Mouse (Mus musculus) hindbrain, embryonic 11.5 days (tissue): ENCODE results near the gene Spaca7. TPM values are rescaled to one million over a fixed set of nuclear protein-coding genes. Genes with fewer than 3 reads are reported as not detected.

Experiments used
- ATAC-seq: fragments of 200-750 bp; cut with Nextera tagmentation; 2 replicates; pipeline ENCODE4 v1.8.0; 2017; ENCODE audit warnings: mild to moderate bottlenecking, moderate TSS enrichment, moderate library complexity; ENCODE audit not compliant: low FRiP score
- DNase-seq: peaks from one replicate; pipeline ENCODE4 v3.0.0-alpha.2; 2015; ENCODE audit warnings: low spot score
- H3K27ac ChIP-seq: fragments of 300-500 bp; sonication (generic); 2 replicates; pipeline ENCODE4 v1.5.1; 2014; ENCODE audit warnings: mild to moderate bottlenecking, low read depth, low read length
- H3K27me3 ChIP-seq: fragments of 300-500 bp; sonication (generic); 2 replicates; pipeline ENCODE4 v1.6.1; 2014; ENCODE audit warnings: mild to moderate bottlenecking, low read length, moderate library complexity, mixed read lengths; ENCODE audit not compliant: control insufficient read depth, insufficient read depth
- H3K36me3 ChIP-seq: fragments of 300-500 bp; sonication (generic); 2 replicates; pipeline ENCODE4 v1.6.1; 2014; ENCODE audit warnings: mild to moderate bottlenecking, low read length, moderate library complexity, mixed read lengths; ENCODE audit not compliant: control insufficient read depth, insufficient read depth
- H3K4me1 ChIP-seq: fragments of 300-500 bp; sonication (generic); replicated peaks from 2 replicates; pipeline ENCODE4 v1.6.1; 2014; ENCODE audit warnings: low read length, mixed read lengths; ENCODE audit not compliant: control insufficient read depth, insufficient read depth
- H3K4me2 ChIP-seq: fragments of 300-500 bp; sonication (generic); replicated peaks from 2 replicates; pipeline ENCODE4 v1.6.1; 2014; ENCODE audit warnings: mild to moderate bottlenecking, low read depth, low read length
- H3K4me3 ChIP-seq: fragments of 300-500 bp; sonication (generic); 2 replicates; pipeline ENCODE4 v1.5.1; 2014; ENCODE audit warnings: low read depth, low read length
- H3K9ac ChIP-seq: fragments of 300-500 bp; sonication (generic); 2 replicates; pipeline ENCODE4 v1.6.1; 2014; ENCODE audit warnings: low read depth, low read length
- H3K9me3 ChIP-seq: fragments of 300-500 bp; sonication (generic); 2 replicates; pipeline ENCODE4 v1.6.1; 2016; ENCODE audit warnings: low read length; ENCODE audit not compliant: control insufficient read depth
- WGBS: fragments of 180-500 bp; shearing (Covaris S2); extraction: QIAGEN DNeasy Blood & Tissue Kit; methylation state at CpG from one replicate; pipeline ENCODE4 v1.1.7; 2014; 5-methylcytosine and 5-hydroxymethylcytosine counted together
- polyA plus RNA-seq: library from polyadenylated mRNA; unstranded; fragments of >200 nt; fragmentation: Nextera tagmentation; extraction: Ambion mirVana; gene quantifications from 2 replicates; pipeline ENCODE4 v1.2.1, GENCODE M21; 2014

The Spaca7 gene
- polyA plus RNA-seq, 1 experiment from 2014 or later = not detected

- Histone ChIP-seq H3K4me2 (no peak overlapping the region), H3K36me3 (peaks cover 3% of the 10 kb centered on the region; the same call in 1 of the 2 replicates), H3K9ac (no peak overlapping the region), H3K27ac (no peak overlapping the region), H3K4me1 (no peaks in the 10 kb centered on the region), H3K4me3 (no peak overlapping the region), H3K27me3 (no peaks in the 10 kb centered on the region), H3K9me3 (no peaks in the 10 kb centered on the region)
- 84% methylated on average over 5 of the region's 5 CpGs for WGBS
- ATAC-seq (no peak), DNase-seq (no peak)
Observed at GRCm38 (mm10) chr8:12625890-12626289, 53.1 kb downstream of the Spaca7 start.

DNA sequence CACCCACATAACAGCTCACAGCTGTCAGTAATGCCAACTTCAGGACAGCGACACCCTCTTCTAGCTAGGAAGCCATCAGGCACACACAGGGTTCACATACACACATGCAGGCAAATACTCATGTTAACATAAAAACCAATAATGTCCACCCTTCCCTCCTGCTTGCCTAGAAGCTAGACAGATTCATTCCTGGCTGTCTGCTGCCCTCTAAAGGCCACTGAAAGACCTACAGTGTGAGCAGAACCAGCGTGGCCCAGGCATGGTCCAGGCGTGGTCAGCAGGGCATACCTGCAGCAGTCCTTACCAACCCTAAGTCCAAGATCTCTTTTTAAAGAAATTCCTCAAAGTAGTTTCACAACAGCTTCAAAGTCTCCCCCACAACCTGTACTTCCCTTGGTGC, 56.2 kb downstream of the Spaca7 start:
- Histone ChIP-seq H3K9me3 (no peaks in the 10 kb centered on the region), H3K9ac (no peak overlapping the region), H3K36me3 (no peaks in the 10 kb centered on the region), H3K4me3 (no peak overlapping the region), H3K27me3 (no peaks in the 10 kb centered on the region), H3K27ac (no peak overlapping the region), H3K4me1 (no peaks in the 10 kb centered on the region), H3K4me2 (no peak overlapping the region)
- 47% methylated on average over 3 of the region's 3 CpGs for WGBS
- DNase-seq (peak; percentile 71), ATAC-seq (no peak)

GRCm38 (mm10) chr8:12635366-12635765, 62.5 kb downstream of the Spaca7 start:
- no peaks in the 10 kb centered on the region for H3K36me3 ChIP-seq

DNA sequence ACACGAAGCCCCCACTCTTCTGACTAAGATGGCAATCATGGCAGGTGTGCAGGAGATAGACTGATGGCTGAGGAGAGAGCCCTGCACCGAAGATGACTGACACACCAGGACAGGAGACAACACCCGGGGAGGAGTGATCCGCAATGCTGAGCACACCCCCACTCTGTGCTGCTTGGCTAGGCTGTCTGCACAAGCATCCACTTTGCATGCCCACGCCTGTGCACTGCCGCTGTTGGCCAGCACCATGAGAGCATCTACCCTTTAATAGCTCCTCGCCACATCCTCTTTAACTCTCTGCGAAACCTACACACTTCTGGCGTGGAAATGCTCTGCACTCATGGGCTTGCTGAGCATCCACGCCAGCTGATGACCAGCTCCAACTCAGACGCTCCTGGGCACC, 65.6 kb downstream of the Spaca7 start:
- no peak overlapping the region for H3K4me3 ChIP-seq
- no peak overlapping the region for H3K9ac ChIP-seq
- DNase-seq = no peak
- no peak overlapping the region for H3K4me2 ChIP-seq
- no peaks in the 10 kb centered on the region for H3K27me3 ChIP-seq
- WGBS = 90% methylated on average over 11 of the region's 11 CpGs
- ATAC-seq = no peak
- H3K36me3 ChIP-seq = 0 out of 2 replicates have a peak, but pooled peaks cover 2% of the 10 kb centered on the region
- H3K9me3 ChIP-seq = no peaks in the 10 kb centered on the region
- H3K27ac ChIP-seq = no peak overlapping the region
- no peaks in the 10 kb centered on the region for H3K4me1 ChIP-seq

More at GRCm38 (mm10) chr8:12635366-12635765, 62.5 kb downstream of the Spaca7 start:
- Histone ChIP-seq H3K4me1 (no peaks in the 10 kb centered on the region), H3K9ac (no peak overlapping the region), H3K9me3 (no peaks in the 10 kb centered on the region), H3K4me2 (no peak overlapping the region), H3K27me3 (no peaks in the 10 kb centered on the region), H3K27ac (no peak overlapping the region), H3K4me3 (no peak overlapping the region)
- no peak for ATAC-seq
- DNase-seq = no peak
- 93% methylated on average over 2 of the region's 2 CpGs for WGBS

- Histone ChIP-seq H3K27me3 (no peaks in the 10 kb centered on the region), H3K27ac (no peak overlapping the region), H3K36me3 (0 out of 2 replicates have a peak, but pooled peaks cover 2% of the 10 kb centered on the region), H3K4me1 (no peaks in the 10 kb centered on the region), H3K9me3 (no peaks in the 10 kb centered on the region), H3K9ac (no peak overlapping the region), H3K4me2 (no peak overlapping the region), H3K4me3 (no peak overlapping the region)
- 91% methylated on average over 6 of the region's 6 CpGs for WGBS
- DNase-seq (no peak), ATAC-seq (no peak)
Observed at GRCm38 (mm10) chr8:12641527-12641926, 68.7 kb downstream of the Spaca7 start.

GRCm38 (mm10) chr8:12644341-12644740, 71.5 kb downstream of the Spaca7 start:
- Histone ChIP-seq H3K27me3 (no peaks in the 10 kb centered on the region), H3K27ac (no peak overlapping the region), H3K4me1 (no peaks in the 10 kb centered on the region), H3K36me3 (peaks cover 9% of the 10 kb centered on the region; the same call in 1 of the 2 replicates), H3K9me3 (no peaks in the 10 kb centered on the region), H3K4me3 (no peak overlapping the region), H3K4me2 (no peak overlapping the region), H3K9ac (no peak overlapping the region)
- DNase-seq (no peak), ATAC-seq (no peak)
- WGBS = 95% methylated on average over 8 of the region's 8 CpGs

- H3K4me2 ChIP-seq = no peak overlapping the region
- no peak overlapping the region for H3K27ac ChIP-seq
- no peak overlapping the region for H3K4me3 ChIP-seq
- H3K9me3 ChIP-seq = no peaks in the 10 kb centered on the region
- H3K27me3 ChIP-seq = no peaks in the 10 kb centered on the region
- H3K36me3 ChIP-seq = peaks cover 9% of the 10 kb centered on the region; the same call in 1 of the 2 replicates
- no peaks in the 10 kb centered on the region for H3K4me1 ChIP-seq
- no peak overlapping the region for H3K9ac ChIP-seq
- WGBS = 87% methylated on average over 7 of the region's 7 CpGs
- no peak for ATAC-seq
- DNase-seq = no peak
Observed at GRCm38 (mm10) chr8:12644894-12645293, 72.1 kb downstream of the Spaca7 start.

GRCm38 (mm10) chr8:12646536-12646935, 73.7 kb downstream of the Spaca7 start:
- H3K9ac ChIP-seq = no peak overlapping the region
- H3K4me1 ChIP-seq = no peaks in the 10 kb centered on the region
- ATAC-seq (no peak), DNase-seq (no peak)
- peaks cover 7% of the 10 kb centered on the region; the same call in 1 of the 2 replicates for H3K36me3 ChIP-seq
- H3K27ac ChIP-seq = no peak overlapping the region
- H3K4me3 ChIP-seq = no peak overlapping the region
- no peak overlapping the region for H3K4me2 ChIP-seq
- 38% methylated on average over 4 of the region's 4 CpGs for WGBS
- no peaks in the 10 kb centered on the region for H3K9me3 ChIP-seq
- H3K27me3 ChIP-seq = no peaks in the 10 kb centered on the region

GRCm38 (mm10) chr8:12648951-12649350, 76.1 kb downstream of the Spaca7 start:
- no peak for ATAC-seq
- WGBS = 91% methylated on average over 4 of the region's 4 CpGs
- H3K27ac ChIP-seq = no peak overlapping the region
- no peak overlapping the region for H3K4me3 ChIP-seq
- H3K9ac ChIP-seq = no peak overlapping the region
- H3K27me3 ChIP-seq = no peaks in the 10 kb centered on the region
- H3K9me3 ChIP-seq = no peaks in the 10 kb centered on the region
- no peak for DNase-seq
- no peak overlapping the region for H3K4me2 ChIP-seq
- no peaks in the 10 kb centered on the region for H3K4me1 ChIP-seq
- H3K36me3 ChIP-seq = peaks cover 7% of the 10 kb centered on the region; the same call in 1 of the 2 replicates
